Mouse (Mus musculus) midbrain, embryonic 14.5 days (tissue): ENCODE results near the gene Gpr63. TPM values are rescaled to one million over a fixed set of nuclear protein-coding genes. Genes with fewer than 3 reads are reported as not detected.

Experiments
- ATAC-seq: fragments of 200-750 bp; cut with Nextera tagmentation; 2 replicates; pipeline ENCODE4 v1.8.0; 2017; ENCODE audit warnings: moderate number of reproducible peaks, moderate library complexity; ENCODE audit not compliant: low FRiP score, low TSS enrichment
- DNase-seq: peaks from one replicate; pipeline ENCODE4 v3.0.0-alpha.2; 2015
- H3K27ac ChIP-seq: fragments of 300-500 bp; sonication (generic); replicated peaks from 2 replicates; pipeline ENCODE4 v1.5.1; 2014; ENCODE audit warnings: mild to moderate bottlenecking, low read depth, low read length, moderate library complexity
- H3K27me3 ChIP-seq: fragments of 300-500 bp; sonication (generic); 2 replicates; pipeline ENCODE4 v1.6.1; 2014; ENCODE audit warnings: low read length, control low read depth, mixed read lengths; ENCODE audit not compliant: control insufficient read depth, insufficient read depth
- H3K36me3 ChIP-seq: fragments of 300-500 bp; sonication (generic); 2 replicates; pipeline ENCODE4 v1.6.1; 2014; ENCODE audit warnings: low read length, control low read depth; ENCODE audit not compliant: control insufficient read depth, insufficient read depth
- H3K4me1 ChIP-seq: fragments of 300-500 bp; sonication (generic); 2 replicates; pipeline ENCODE4 v1.6.1; 2014; ENCODE audit warnings: mild to moderate bottlenecking, antibody characterized with exemption, low read length, control low read depth; ENCODE audit not compliant: control insufficient read depth, insufficient read depth
- H3K4me2 ChIP-seq: fragments of 300-500 bp; sonication (generic); 2 replicates; pipeline ENCODE4 v1.6.1; 2014; ENCODE audit warnings: mild to moderate bottlenecking, low read length, moderate library complexity
- H3K4me3 ChIP-seq: fragments of 300-500 bp; sonication (generic); replicated peaks from 2 replicates; pipeline ENCODE4 v1.5.1; 2014; ENCODE audit warnings: low read depth, low read length
- H3K9ac ChIP-seq: fragments of 300-500 bp; sonication (generic); replicated peaks from 2 replicates; pipeline ENCODE4 v1.6.1; 2014; ENCODE audit warnings: mild to moderate bottlenecking, low read length, moderate library complexity
- H3K9me3 ChIP-seq: fragments of 300-500 bp; sonication (generic); 2 replicates; pipeline ENCODE4 v1.6.1; 2016; ENCODE audit warnings: low read length, control low read depth, mixed read lengths; ENCODE audit not compliant: control insufficient read depth
- WGBS: fragments of 180-500 bp; shearing (Covaris S2); extraction: QIAGEN DNeasy Blood & Tissue Kit; methylation state at CpG from one replicate; pipeline ENCODE4 v1.1.7; 2014; 5-methylcytosine and 5-hydroxymethylcytosine counted together
- polyA plus RNA-seq: library from polyadenylated mRNA; unstranded; fragments of >200 nt; fragmentation: Nextera tagmentation; extraction: Ambion mirVana; gene quantifications from 2 replicates; pipeline ENCODE4 v1.2.1, GENCODE M21; 2014

Gene Gpr63
- 2.3 and 2.5 TPM in 2 replicates for polyA plus RNA-seq

DNA sequence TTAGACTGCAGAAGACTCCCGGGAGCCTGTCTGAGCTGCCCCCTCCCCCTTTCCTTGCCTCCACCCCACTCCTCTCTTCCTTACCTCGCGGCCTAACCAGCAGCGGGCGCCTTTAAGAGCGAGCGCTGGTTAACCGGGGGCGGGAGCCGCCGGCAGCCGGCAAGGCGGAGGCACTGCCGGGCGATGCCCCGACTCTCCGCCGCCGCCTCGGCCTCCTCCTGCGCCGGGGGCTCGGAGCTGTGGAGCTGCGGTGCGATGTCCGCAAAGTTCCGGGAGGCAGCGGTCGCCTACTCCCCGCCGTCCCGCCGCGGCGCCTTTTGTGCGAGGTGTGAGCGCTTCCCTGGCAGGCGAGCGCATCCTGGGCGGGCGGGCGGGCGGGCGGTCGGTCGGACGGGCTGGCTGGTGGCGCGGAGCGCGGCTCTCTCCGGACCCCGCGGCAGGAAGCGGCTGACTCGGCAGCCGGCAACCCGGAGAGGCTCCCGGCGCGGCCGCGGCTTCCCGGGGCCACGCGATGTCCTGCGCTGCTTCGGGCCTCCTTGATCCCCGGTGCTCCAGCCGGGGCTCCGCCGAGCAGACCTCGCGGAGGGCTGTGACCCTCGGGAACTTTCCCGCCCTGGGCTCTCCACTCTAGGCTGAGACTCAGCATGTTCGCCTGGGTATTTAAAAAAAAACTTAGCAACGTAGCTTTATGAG lies at the start of gene Gpr63:
Gene Gpr63, plus strand, starts transcription at position 109 of the 693 bp plus-strand sequence.
- Histone ChIP-seq H3K4me3 (peak within 1 kb of the TSS; percentile 71), H3K27ac (peak within 1 kb of the TSS; percentile 94), H3K4me1 (0 out of 2 replicates have a peak, but pooled peaks cover 3% of the 10 kb centered on the region), H3K4me2 (peak within 1 kb of the TSS; percentile 66), H3K9me3 (no peaks in the 10 kb centered on the region), H3K27me3 (no peaks in the 10 kb centered on the region), H3K36me3 (no peaks in the 10 kb centered on the region), H3K9ac (peak within 1 kb of the TSS; percentile 84)
- DNase-seq, result peak; percentile 90
- WGBS, result under 1% methylated on average over 70 of the region's 78 CpGs
- peak; percentile 95 for ATAC-seq

DNA sequence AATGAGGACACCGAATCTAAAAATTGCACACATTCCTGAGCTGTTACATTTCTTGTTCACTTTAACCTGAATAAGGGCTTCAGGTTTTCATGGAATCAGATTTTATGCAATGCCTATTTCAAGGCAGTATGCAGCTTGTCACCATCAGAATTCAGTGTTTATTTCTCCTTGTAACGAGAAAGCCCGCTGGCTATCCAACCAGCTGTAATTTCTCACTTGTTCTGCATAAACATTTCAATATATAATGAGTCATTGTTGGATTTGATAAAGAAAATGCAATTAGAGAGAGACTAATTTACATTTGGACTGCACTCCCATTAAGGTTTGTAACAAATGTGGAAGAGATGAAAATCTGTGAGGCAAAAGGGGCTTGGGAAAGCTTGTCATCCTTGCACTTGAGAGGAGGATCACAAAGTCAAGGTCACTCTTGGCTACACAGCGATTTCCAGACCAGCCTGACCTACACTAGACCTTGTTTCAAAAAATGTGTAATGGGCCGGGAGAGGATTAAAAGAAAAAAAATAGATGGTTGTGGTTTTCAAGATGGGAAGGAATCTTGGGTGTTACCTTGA lies 46.1 kb upstream of the Gpr63 start:
- no peak for ATAC-seq
- WGBS, result 85% methylated on average over 5 of the region's 5 CpGs
- Histone ChIP-seq H3K9me3 (no peaks in the 10 kb centered on the region), H3K4me2 (no peak overlapping the region), H3K27ac (no peak overlapping the region), H3K27me3 (no peaks in the 10 kb centered on the region), H3K9ac (no peak overlapping the region), H3K4me3 (no peak overlapping the region), H3K4me1 (no peaks in the 10 kb centered on the region), H3K36me3 (no peaks in the 10 kb centered on the region)
- no peak for DNase-seq

GRCm38 (mm10) chr4:24924726-24925125 lies 41.5 kb upstream of the Gpr63 start:
- WGBS, result 78% methylated on average over 2 of the region's 2 CpGs
- H3K4me1 ChIP-seq, result no peaks in the 10 kb centered on the region
- no peak overlapping the region for H3K4me2 ChIP-seq
- no peaks in the 10 kb centered on the region for H3K27me3 ChIP-seq
- no peak overlapping the region for H3K9ac ChIP-seq
- no peaks in the 10 kb centered on the region for H3K9me3 ChIP-seq
- no peak overlapping the region for H3K4me3 ChIP-seq
- no peaks in the 10 kb centered on the region for H3K36me3 ChIP-seq
- ATAC-seq, result no peak
- H3K27ac ChIP-seq, result no peak overlapping the region
- DNase-seq, result no peak

- DNase-seq, result no peak
- H3K27me3 ChIP-seq, result no peaks in the 10 kb centered on the region
- 82% methylated on average over 5 of the region's 5 CpGs for WGBS
- no peaks in the 10 kb centered on the region for H3K9me3 ChIP-seq
- no peak overlapping the region for H3K4me2 ChIP-seq
- no peak overlapping the region for H3K9ac ChIP-seq
- no peak overlapping the region for H3K27ac ChIP-seq
- H3K36me3 ChIP-seq, result no peaks in the 10 kb centered on the region
- no peaks in the 10 kb centered on the region for H3K4me1 ChIP-seq
- ATAC-seq, result no peak
- H3K4me3 ChIP-seq, result no peak overlapping the region
Observed at GRCm38 (mm10) chr4:24928260-24928780, 37.9 kb upstream of the Gpr63 start.

GRCm38 (mm10) chr4:24928926-24929325 lies 37.3 kb upstream of the Gpr63 start:
- WGBS, result 88% methylated on average over 5 of the region's 5 CpGs
- no peak overlapping the region for H3K27ac ChIP-seq
- H3K9me3 ChIP-seq, result no peaks in the 10 kb centered on the region
- H3K9ac ChIP-seq, result no peak overlapping the region
- H3K4me3 ChIP-seq, result no peak overlapping the region
- H3K27me3 ChIP-seq, result no peaks in the 10 kb centered on the region
- ATAC-seq (no peak), DNase-seq (no peak)
- H3K4me1 ChIP-seq, result no peaks in the 10 kb centered on the region
- no peaks in the 10 kb centered on the region for H3K36me3 ChIP-seq
- H3K4me2 ChIP-seq, result no peak overlapping the region

DNA sequence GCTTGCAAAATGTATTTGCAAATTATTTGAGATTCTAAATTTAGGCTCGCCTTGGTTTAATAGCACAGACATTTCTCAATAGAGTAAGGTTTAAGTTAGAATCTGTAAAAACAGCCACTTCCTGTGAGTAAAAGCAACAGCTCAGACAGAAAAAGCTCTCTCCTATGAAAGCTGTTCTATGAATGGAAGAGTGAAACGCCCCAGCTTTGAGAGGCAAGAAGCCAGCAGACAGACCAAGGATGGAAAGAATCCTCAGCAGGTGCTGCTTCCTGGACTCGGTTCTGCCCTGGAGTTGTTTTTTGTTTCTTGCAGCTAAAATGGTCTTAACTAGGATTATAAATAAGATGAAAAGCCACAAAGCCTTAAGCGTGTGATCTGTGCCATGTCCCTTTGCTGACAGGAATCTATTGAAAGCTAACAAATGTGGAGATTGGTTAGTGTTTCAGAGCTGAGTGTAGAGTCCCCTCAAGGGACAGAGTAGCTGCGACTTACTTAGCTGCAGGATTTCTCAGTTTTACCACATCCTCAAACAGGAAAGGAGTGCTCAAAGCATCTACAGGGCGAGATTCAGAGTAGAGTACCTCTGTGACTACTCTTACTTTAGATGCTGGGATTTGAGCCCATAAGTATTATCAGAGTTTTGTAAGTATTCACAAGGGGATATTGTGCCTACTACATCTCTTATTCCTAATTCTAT lies 23.3 kb upstream of the Gpr63 start:
- no peak overlapping the region for H3K4me2 ChIP-seq
- H3K36me3 ChIP-seq, result no peaks in the 10 kb centered on the region
- H3K4me3 ChIP-seq, result no peak overlapping the region
- no peaks in the 10 kb centered on the region for H3K9me3 ChIP-seq
- H3K4me1 ChIP-seq, result no peaks in the 10 kb centered on the region
- 33% methylated on average over 6 of the region's 6 CpGs for WGBS
- no peaks in the 10 kb centered on the region for H3K27me3 ChIP-seq
- ATAC-seq, result no peak
- peak; percentile 25 for DNase-seq
- H3K9ac ChIP-seq, result no peak overlapping the region
- no peak overlapping the region for H3K27ac ChIP-seq

DNA sequence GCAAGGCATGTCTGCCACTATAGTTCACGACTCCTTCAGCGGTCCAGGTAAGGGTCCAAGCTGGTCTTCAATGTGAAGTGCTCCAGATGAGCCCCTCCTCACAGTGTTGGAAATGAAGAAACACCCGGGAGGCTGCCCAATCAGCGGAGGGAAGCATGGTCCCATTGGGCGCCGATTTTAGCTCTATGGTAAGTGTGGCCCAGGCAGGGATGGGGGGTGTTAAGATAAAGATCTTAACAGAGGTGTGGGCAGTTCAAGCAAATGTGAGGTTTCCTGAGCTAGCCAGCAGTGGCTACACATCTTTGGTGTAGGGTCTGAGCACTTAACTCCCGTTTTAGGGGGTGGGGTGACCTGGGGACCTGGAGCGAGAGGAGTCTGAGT lies 299 bp upstream of the Gpr63 start:
- Histone ChIP-seq H3K4me1 (0 out of 2 replicates have a peak, but pooled peaks cover 3% of the 10 kb centered on the region), H3K4me2 (peak overlapping the region; percentile 66), H3K9ac (peak overlapping the region; percentile 84), H3K9me3 (no peaks in the 10 kb centered on the region), H3K36me3 (no peaks in the 10 kb centered on the region), H3K27me3 (no peaks in the 10 kb centered on the region), H3K4me3 (peak overlapping the region; percentile 71), H3K27ac (peak overlapping the region; percentile 94)
- 4% methylated on average over 8 of the region's 8 CpGs for WGBS
- DNase-seq, result no peak
- ATAC-seq, result no peak

DNA sequence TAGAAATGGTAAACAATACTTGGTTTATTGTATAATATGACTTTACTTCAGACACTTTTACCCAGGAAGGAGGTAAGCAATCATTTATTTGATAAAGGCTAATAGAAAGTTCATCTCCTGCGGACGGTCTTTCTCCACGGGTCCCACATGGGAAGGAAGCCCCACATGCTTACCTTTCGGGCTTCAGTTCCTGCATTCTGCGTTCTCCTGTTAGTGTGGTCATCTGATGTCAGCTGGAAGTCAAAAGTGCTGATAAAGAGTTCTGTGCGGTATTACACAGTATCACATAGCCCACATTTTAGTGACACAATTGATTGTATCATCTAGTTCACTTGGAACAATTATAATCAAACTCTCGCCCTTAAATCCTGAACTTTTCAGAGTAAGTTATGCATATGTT lies 1.0 kb downstream of the Gpr63 start:
- ATAC-seq (no peak), DNase-seq (peak; percentile 25)
- Histone ChIP-seq H3K4me2 (peak overlapping the region; percentile 66), H3K4me3 (peak overlapping the region; percentile 71), H3K9me3 (no peaks in the 10 kb centered on the region), H3K36me3 (no peaks in the 10 kb centered on the region), H3K9ac (peak overlapping the region; percentile 14; the same call in 1 of the 2 replicates), H3K27me3 (no peaks in the 10 kb centered on the region), H3K4me1 (0 out of 2 replicates have a peak, but pooled peaks cover 3% of the 10 kb centered on the region), H3K27ac (no peak overlapping the region)
- 15% methylated on average over 7 of the region's 7 CpGs for WGBS
